Mouse (Mus musculus) thymus, adult 2 months (tissue): ENCODE data around the gene Olfr1489. TPM values are rescaled to one million over a fixed set of nuclear protein-coding genes. Genes with fewer than 3 reads are reported as not detected.
"Not testable (repeated sequence)": the region's sequence is repeated elsewhere in the genome, so short reads cannot be mapped to it uniquely, and the experiment has no call there.

Source experiments
- DNase-seq: peaks from one replicate; pipeline ENCODE4 v3.0.0; 2021
- H3K27ac ChIP-seq: fragments of 200-500 bp; 2 replicates; pipeline ENCODE4 v1.5.1; 2012; ENCODE audit warnings: low read length, control low read depth; ENCODE audit not compliant: control insufficient read depth, insufficient read depth
- H3K27me3 ChIP-seq: fragments of 200-500 bp; 2 replicates; pipeline ENCODE4 v1.6.1; 2012; ENCODE audit warnings: mild to moderate bottlenecking, low read length, moderate library complexity, mixed read lengths; ENCODE audit not compliant: control insufficient read depth, insufficient read depth
- H3K36me3 ChIP-seq: fragments of 200-500 bp; 2 replicates; pipeline ENCODE4 v1.6.1; 2012; ENCODE audit warnings: mild to moderate bottlenecking, low read length, moderate library complexity; ENCODE audit not compliant: control insufficient read depth, insufficient read depth
- H3K4me1 ChIP-seq: fragments of 200-500 bp; replicated peaks from 2 replicates; pipeline ENCODE4 v1.6.1; 2012; ENCODE audit warnings: low read length; ENCODE audit not compliant: control insufficient read depth, insufficient read depth
- H3K4me3 ChIP-seq: fragments of 200-500 bp; 2 replicates; pipeline ENCODE4 v1.5.1; 2012; ENCODE audit warnings: mild to moderate bottlenecking, low read length, control low read depth, moderate library complexity; ENCODE audit not compliant: control insufficient read depth, insufficient read depth
- CTCF ChIP-seq: fragments of 200-500 bp; IDR thresholded peaks from 2 replicates; pipeline ENCODE4 v1.5.1; 2012; ENCODE audit warnings: mild to moderate bottlenecking, control low read depth, low read length, moderate library complexity, borderline replicate concordance; ENCODE audit not compliant: control insufficient read depth, poor library complexity, insufficient read depth; ENCODE audit errors: extremely low read depth
- POLR2A ChIP-seq: fragments of 200-500 bp; IDR thresholded peaks from 2 replicates; pipeline ENCODE4 v1.6.1; 2012; ENCODE audit warnings: mild to moderate bottlenecking, low read length, control low read depth, moderate library complexity; ENCODE audit not compliant: control insufficient read depth, poor library complexity, insufficient read depth; ENCODE audit errors: extremely low read depth
- WGBS: fragments of 180-500 bp; shearing (Covaris S2); methylation state at CpG from one replicate; pipeline ENCODE4 v1.1.7; 2018; 5-methylcytosine and 5-hydroxymethylcytosine counted together
- polyA plus RNA-seq: library from polyadenylated mRNA; depleted of rRNA; stranded (reverse); fragments of >200 nt; gene quantifications from 2 replicates; pipeline ENCODE4 v1.2.3, GENCODE M21; 2012; rRNA removed

Gene Olfr1489
- not detected in 2 replicates for polyA plus RNA-seq

- Histone ChIP-seq H3K36me3 (no peaks in the 10 kb centered on the region), H3K4me3 (no peak within 1 kb of the TSS), H3K27me3 (no peaks in the 10 kb centered on the region), H3K4me1 (no peaks in the 10 kb centered on the region), H3K27ac (no peak within 1 kb of the TSS)
- 94% methylated on average over 1 of the region's 1 CpGs for WGBS
- TF ChIP-seq POLR2A: no peak
- TF ChIP-seq CTCF: no peak
- DNase-seq: no peak
Observed at GRCm38 (mm10) chr19:13631321-13631720, at the start of gene Olfr1489. Gene Olfr1489 (plus strand): TSS chr19:13631621.

GRCm38 (mm10) chr19:13583211-13583610 is 48.2 kb upstream of the Olfr1489 start, which contains the start of gene Olfr1484:
Gene Olfr1484 (plus strand): TSS chr19:13583511.
- TF ChIP-seq POLR2A (no peak), CTCF (no peak)
- H3K4me1 ChIP-seq: no peaks in the 10 kb centered on the region
- H3K27ac ChIP-seq: no peak within 1 kb of the TSS
- DNase-seq: no peak
- H3K4me3 ChIP-seq: no peak within 1 kb of the TSS
- no peaks in the 10 kb centered on the region for H3K36me3 ChIP-seq
- WGBS: 100% methylated on average over 1 of the region's 1 CpGs
- no peaks in the 10 kb centered on the region for H3K27me3 ChIP-seq

- DNase-seq, H3K27me3 ChIP-seq, H3K4me3 ChIP-seq, H3K4me1 ChIP-seq, H3K36me3 ChIP-seq, H3K27ac ChIP-seq: not testable (repeated sequence)
- WGBS: 98% methylated on average over 2 of the region's 2 CpGs
Observed at GRCm38 (mm10) chr19:13617075-13617474, 14.3 kb upstream of the Olfr1489 start, which contains the start of gene Olfr1487. Gene Olfr1487 (plus strand): TSS chr19:13617375.

GRCm38 (mm10) chr19:13650791-13651190 is 19.4 kb downstream of the Olfr1489 start, which contains the start of gene Olfr1490:
Gene Olfr1490 (plus strand): TSS chr19:13651091.
- no peak for TF ChIP-seq CTCF
- no peak for TF ChIP-seq POLR2A
- Histone ChIP-seq H3K27me3 (no peaks in the 10 kb centered on the region), H3K4me3 (no peak within 1 kb of the TSS), H3K27ac (no peak within 1 kb of the TSS), H3K4me1 (no peaks in the 10 kb centered on the region), H3K36me3 (no peaks in the 10 kb centered on the region)
- no peak for DNase-seq
- WGBS: 85% methylated on average over 1 of the region's 1 CpGs

Other genes starting within 250 kb of the Olfr1489 start
- gene Olfr1469, start 223.8 kb upstream of the Olfr1489 start, polyA plus RNA-seq: not detected in 2 replicates
- not detected in 2 replicates for gene Olfr1471, start 188.2 kb upstream of the Olfr1489 start, polyA plus RNA-seq
- not detected in 2 replicates for gene Olfr1472, start 175.5 kb upstream of the Olfr1489 start, polyA plus RNA-seq
- not detected in 2 replicates for gene Olfr1474, start 162.1 kb upstream of the Olfr1489 start, polyA plus RNA-seq
- gene Olfr1475, start 151.4 kb upstream of the Olfr1489 start, polyA plus RNA-seq: not detected in 2 replicates
- not detected in 2 replicates for gene Olfr1477, start 131.1 kb upstream of the Olfr1489 start, polyA plus RNA-seq
- gene Olfr1480, start 103.7 kb upstream of the Olfr1489 start, polyA plus RNA-seq: not detected in 2 replicates
- not detected in 2 replicates for gene Olfr1484, start 48.1 kb upstream of the Olfr1489 start, polyA plus RNA-seq
- gene Olfr1487, start 14.2 kb upstream of the Olfr1489 start, polyA plus RNA-seq: not detected in 2 replicates
- gene Olfr1490, start 19.5 kb downstream of the Olfr1489 start, polyA plus RNA-seq: not detected in 2 replicates
- not detected in 2 replicates for gene Olfr1491, start 65.6 kb downstream of the Olfr1489 start, polyA plus RNA-seq
- gene Olfr1493-ps1, start 91.7 kb downstream of the Olfr1489 start, polyA plus RNA-seq: not detected in 2 replicates
- not detected in 2 replicates for gene Olfr1494, start 108.1 kb downstream of the Olfr1489 start, polyA plus RNA-seq
- gene Olfr1495, start 133.0 kb downstream of the Olfr1489 start, polyA plus RNA-seq: not detected in 2 replicates
- gene Olfr1496, start 146.3 kb downstream of the Olfr1489 start, polyA plus RNA-seq: not detected in 2 replicates
- gene Olfr1497, start 166.6 kb downstream of the Olfr1489 start, polyA plus RNA-seq: not detected in 2 replicates
- gene Olfr1499, start 187.8 kb downstream of the Olfr1489 start, polyA plus RNA-seq: not detected in 2 replicates
- gene Olfr1500, start 198.9 kb downstream of the Olfr1489 start, polyA plus RNA-seq: not detected in 2 replicates
- gene Olfr1501, start 219.1 kb downstream of the Olfr1489 start, polyA plus RNA-seq: not detected in 2 replicates
- not detected in 2 replicates for gene Olfr1502, start 230.2 kb downstream of the Olfr1489 start, polyA plus RNA-seq